Mouse (Mus musculus) limb, embryonic 12.5 days (tissue): ENCODE results near the gene Rpl7l1. TPM values are rescaled to one million over a fixed set of nuclear protein-coding genes. Genes with fewer than 3 reads are reported as not detected.
A peak's percentile ranks its signal among the peaks of the same experiment; 100 is the strongest.

Source experiments
- ATAC-seq: fragments of 200-750 bp; cut with Nextera tagmentation; 2 replicates; pipeline ENCODE4 v1.8.0; 2017; ENCODE audit warnings: low read depth, moderate TSS enrichment; ENCODE audit not compliant: insufficient number of reproducible peaks, insufficient read depth, low FRiP score, low TSS enrichment
- H3K27ac ChIP-seq: fragments of 300-500 bp; sonication (generic); 2 replicates; pipeline ENCODE4 v1.5.1; 2016; ENCODE audit warnings: mild to moderate bottlenecking, moderate library complexity
- H3K27me3 ChIP-seq: fragments of 300-500 bp; sonication (generic); 2 replicates; pipeline ENCODE4 v1.6.1; 2016; ENCODE audit warnings: mild to moderate bottlenecking, moderate library complexity
- H3K36me3 ChIP-seq: fragments of 300-500 bp; sonication (generic); 2 replicates; pipeline ENCODE4 v1.6.1; 2016; ENCODE audit warnings: mild to moderate bottlenecking, moderate library complexity
- H3K4me1 ChIP-seq: fragments of 300-500 bp; sonication (generic); replicated peaks from 2 replicates; pipeline ENCODE4 v1.6.1; 2016
- H3K4me2 ChIP-seq: fragments of 300-500 bp; sonication (generic); 2 replicates; pipeline ENCODE4 v1.6.1; 2016; ENCODE audit warnings: mild to moderate bottlenecking, moderate library complexity
- H3K4me3 ChIP-seq: fragments of 300-500 bp; sonication (generic); replicated peaks from 2 replicates; pipeline ENCODE4 v1.5.1; 2016; ENCODE audit warnings: mild to moderate bottlenecking
- H3K9ac ChIP-seq: fragments of 300-500 bp; sonication (generic); replicated peaks from 2 replicates; pipeline ENCODE4 v1.6.1; 2016; ENCODE audit warnings: mild to moderate bottlenecking, moderate library complexity
- H3K9me3 ChIP-seq: fragments of 300-500 bp; sonication (generic); 2 replicates; pipeline ENCODE4 v1.6.1; 2016; ENCODE audit warnings: mild to moderate bottlenecking, moderate library complexity
- WGBS: fragments of 180-500 bp; shearing (Covaris S2); methylation state at CpG from one replicate; pipeline ENCODE4 v1.1.7; 2016; 5-methylcytosine and 5-hydroxymethylcytosine counted together
- polyA plus RNA-seq: library from polyadenylated mRNA; unstranded; fragments of >200 nt; fragmentation: Nextera tagmentation; extraction: Ambion mirVana; gene quantifications from 2 replicates; pipeline ENCODE4 v1.2.1, GENCODE M21; 2016

Gene Rpl7l1
- polyA plus RNA-seq, 1 experiment from 2014 or later, result 210 TPM

DNA sequence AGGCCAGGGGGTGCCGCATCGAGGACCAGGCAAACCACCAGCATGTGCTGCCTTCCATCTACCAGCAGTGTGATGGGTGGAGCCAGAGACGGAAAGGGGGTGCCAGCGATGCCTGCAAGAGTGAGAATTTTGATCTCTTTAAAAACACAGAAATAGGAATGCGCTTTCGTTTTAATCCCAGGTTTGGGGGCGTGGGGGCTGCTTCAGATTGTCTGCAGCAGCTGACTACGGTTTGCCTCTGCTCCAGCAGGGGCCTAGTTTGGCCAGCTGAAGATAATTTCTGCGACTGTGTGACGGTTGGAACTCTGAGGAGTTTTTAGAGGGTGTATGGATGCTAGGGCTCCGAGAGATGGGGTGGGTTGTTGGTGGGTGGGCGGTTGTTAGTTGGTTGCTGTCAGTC lies 23.7 kb downstream of the Rpl7l1 start:
- no peak for ATAC-seq
- no peak overlapping the region for H3K27ac ChIP-seq
- no peaks in the 10 kb centered on the region for H3K9me3 ChIP-seq
- WGBS, result 82% methylated on average over 12 of the region's 12 CpGs
- H3K9ac ChIP-seq, result no peak overlapping the region
- H3K27me3 ChIP-seq, result no peaks in the 10 kb centered on the region
- H3K36me3 ChIP-seq, result no peaks in the 10 kb centered on the region
- H3K4me1 ChIP-seq, result peaks cover 8% of the 10 kb centered on the region
- no peak overlapping the region for H3K4me2 ChIP-seq
- no peak overlapping the region for H3K4me3 ChIP-seq

DNA sequence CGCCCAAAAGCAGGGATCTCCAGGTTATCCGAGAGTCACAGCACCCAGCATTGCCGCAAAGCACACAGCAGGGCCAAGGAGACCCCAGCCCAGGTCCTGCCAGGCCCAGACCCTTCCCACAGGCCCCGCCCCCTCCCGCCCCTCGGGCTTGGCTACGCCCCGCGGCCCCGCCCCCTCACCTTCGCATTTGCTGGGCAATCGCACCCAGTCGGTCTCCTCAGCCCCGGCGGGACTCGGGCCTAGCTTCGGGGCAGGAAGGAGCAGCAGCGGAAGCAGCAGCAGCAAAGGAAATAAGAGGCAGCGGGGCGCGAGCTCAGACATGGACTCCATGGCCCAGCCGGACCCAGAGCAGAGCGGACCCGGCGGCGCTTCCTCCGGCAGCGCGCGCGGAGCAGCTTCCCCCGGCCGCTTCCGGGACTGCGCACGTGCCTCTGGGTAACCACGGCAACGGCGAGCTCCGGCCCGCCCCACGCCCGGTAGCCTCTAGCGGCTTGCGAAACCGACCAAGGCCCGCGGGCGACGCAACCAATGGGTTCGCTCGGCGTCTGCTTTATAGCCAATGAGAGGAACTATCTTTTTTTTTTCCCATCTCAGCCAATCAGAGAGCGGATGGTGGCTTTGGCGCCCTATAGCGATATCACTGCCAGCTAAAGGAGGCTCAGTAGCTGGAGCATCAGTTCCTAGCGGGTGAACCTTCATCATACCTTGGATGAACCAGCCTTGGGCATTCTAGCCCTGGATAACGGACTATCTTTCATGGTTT lies 30.5 kb downstream of the Rpl7l1 start, which contains the start of gene Cnpy3:
Gene Cnpy3 (minus strand): TSS at position 421 of the 763 bp plus-strand sequence.
- WGBS, result under 1% methylated on average over 58 of the region's 58 CpGs
- Histone ChIP-seq H3K9ac (peak within 1 kb of the TSS; percentile 74), H3K4me3 (peak within 1 kb of the TSS; percentile 77), H3K36me3 (peaks cover 12% of the 10 kb centered on the region), H3K9me3 (no peaks in the 10 kb centered on the region), H3K27ac (peak within 1 kb of the TSS; percentile 92), H3K27me3 (no peaks in the 10 kb centered on the region), H3K4me2 (peak within 1 kb of the TSS; percentile 70), H3K4me1 (peaks cover 22% of the 10 kb centered on the region)
- ATAC-seq, result peak; percentile 94

DNA sequence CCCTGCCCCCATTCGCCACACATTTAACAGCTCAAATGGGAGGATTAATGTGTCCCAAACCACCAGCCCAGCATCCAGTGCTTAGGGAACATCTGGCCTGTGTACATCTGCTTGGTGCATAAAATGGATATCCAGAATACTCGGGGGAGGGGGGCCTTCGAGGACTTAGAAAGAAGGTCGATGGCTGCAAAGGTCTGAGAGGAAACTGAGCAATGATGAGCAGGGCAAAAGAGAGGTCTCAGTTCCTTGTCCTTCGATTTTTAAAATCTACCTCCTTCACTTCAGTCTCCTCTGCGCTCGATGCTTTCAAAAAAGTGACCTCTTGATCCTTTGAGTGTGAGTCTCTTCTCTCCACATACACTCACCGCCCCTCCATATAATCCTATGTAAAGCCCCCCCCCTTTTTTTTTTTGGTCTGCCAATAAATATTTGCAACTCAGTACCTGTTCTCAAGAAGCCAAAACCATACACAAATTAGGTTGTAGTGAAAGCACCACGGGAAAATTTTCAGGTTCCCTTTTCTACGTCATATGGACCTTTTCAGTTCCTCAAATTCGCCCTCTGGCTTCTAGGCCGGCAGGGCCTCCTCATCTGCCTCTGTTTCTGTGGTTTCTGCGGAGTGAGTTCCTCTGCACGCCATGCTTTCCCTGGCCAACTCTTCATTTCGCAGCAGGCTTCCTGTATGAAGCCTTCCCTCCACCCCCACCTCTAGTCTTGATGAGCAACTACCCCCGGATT lies 31.2 kb downstream of the Rpl7l1 start:
- Histone ChIP-seq H3K9me3 (no peaks in the 10 kb centered on the region), H3K4me1 (peaks cover 16% of the 10 kb centered on the region), H3K27me3 (no peaks in the 10 kb centered on the region), H3K27ac (peak overlapping the region; percentile 92), H3K4me3 (peak overlapping the region; percentile 77), H3K4me2 (peak overlapping the region; percentile 70), H3K36me3 (peaks cover 20% of the 10 kb centered on the region), H3K9ac (peak overlapping the region; percentile 74)
- no peak for ATAC-seq
- WGBS, result 22% methylated on average over 16 of the region's 16 CpGs

DNA sequence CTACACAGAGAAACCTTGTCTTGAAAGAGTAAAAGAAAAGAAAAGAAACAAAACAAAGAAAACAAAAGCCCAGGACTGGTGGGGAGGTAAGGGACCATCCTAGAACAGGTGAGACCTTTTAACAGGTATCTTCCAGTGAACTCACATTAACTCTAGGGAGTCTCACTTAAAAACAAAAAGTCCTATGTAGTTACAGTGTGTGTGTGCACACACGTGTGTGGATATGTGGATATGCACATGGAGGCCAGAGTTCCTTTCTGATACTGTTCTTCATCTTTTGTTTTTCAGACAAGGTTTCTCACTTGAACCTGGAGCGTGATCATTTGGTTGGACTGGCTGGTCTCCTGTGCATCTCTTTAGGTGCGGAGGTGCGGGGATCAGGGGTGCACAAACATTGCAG lies 31.9 kb downstream of the Rpl7l1 start:
- WGBS, result 76% methylated on average over 4 of the region's 4 CpGs
- peak overlapping the region; percentile 74; the same call in 1 of the 2 replicates for H3K9ac ChIP-seq
- peak overlapping the region; percentile 92 for H3K27ac ChIP-seq
- H3K27me3 ChIP-seq, result no peaks in the 10 kb centered on the region
- H3K4me2 ChIP-seq, result peak overlapping the region; percentile 70
- no peak for ATAC-seq
- peaks cover 26% of the 10 kb centered on the region for H3K36me3 ChIP-seq
- peak overlapping the region; percentile 77 for H3K4me3 ChIP-seq
- H3K9me3 ChIP-seq, result no peaks in the 10 kb centered on the region
- peaks cover 16% of the 10 kb centered on the region for H3K4me1 ChIP-seq

DNA sequence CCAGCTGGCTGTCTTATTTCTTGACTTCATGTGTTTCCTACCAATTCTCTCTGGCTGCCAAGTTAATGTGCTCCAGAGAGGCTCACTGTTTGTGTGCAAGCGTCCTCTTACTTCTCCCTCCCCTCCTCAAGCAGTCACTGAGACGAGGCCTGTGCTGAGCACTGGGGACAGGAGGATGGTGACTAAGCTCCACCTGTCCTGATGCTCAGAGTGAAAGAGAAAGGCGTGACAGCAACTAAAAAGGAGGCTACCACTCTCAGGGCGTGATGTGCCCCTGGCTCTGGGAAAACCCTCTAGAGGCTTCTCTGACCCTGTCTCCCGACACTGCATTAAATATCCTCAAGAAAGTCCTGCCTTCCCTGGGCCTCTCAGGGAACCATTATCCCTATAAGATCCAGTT lies 33.2 kb downstream of the Rpl7l1 start:
- Histone ChIP-seq H3K9me3 (no peaks in the 10 kb centered on the region), H3K27ac (no peak overlapping the region), H3K4me3 (no peak overlapping the region), H3K4me1 (peaks cover 16% of the 10 kb centered on the region), H3K9ac (no peak overlapping the region), H3K27me3 (no peaks in the 10 kb centered on the region), H3K4me2 (no peak overlapping the region), H3K36me3 (peaks cover 34% of the 10 kb centered on the region)
- no peak for ATAC-seq
- 91% methylated on average over 5 of the region's 5 CpGs for WGBS

DNA sequence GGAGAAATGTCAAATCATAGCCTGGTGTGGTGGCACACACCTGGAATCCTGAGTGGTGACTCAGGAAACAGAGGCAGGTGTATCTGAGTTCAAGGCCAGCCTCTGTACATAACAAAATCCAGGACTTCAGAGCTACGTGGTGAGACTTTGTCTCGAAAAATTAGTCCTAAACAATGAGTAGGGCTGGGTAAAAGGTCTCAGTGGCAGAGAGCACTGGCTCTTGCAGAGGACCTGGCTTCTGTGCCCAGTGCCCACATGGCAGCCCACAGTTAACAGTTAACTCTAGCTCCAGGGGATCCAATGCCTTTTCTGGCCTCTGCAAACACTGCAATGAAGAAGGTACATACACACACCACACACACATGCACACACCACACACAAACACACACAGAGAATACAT lies 34.7 kb downstream of the Rpl7l1 start:
- no peak overlapping the region for H3K4me2 ChIP-seq
- 95% methylated on average over 2 of the region's 2 CpGs for WGBS
- peaks cover 16% of the 10 kb centered on the region for H3K4me1 ChIP-seq
- no peak overlapping the region for H3K9ac ChIP-seq
- no peaks in the 10 kb centered on the region for H3K27me3 ChIP-seq
- H3K27ac ChIP-seq, result no peak overlapping the region
- no peak overlapping the region for H3K4me3 ChIP-seq
- ATAC-seq, result no peak
- peaks cover 48% of the 10 kb centered on the region for H3K36me3 ChIP-seq
- no peaks in the 10 kb centered on the region for H3K9me3 ChIP-seq

DNA sequence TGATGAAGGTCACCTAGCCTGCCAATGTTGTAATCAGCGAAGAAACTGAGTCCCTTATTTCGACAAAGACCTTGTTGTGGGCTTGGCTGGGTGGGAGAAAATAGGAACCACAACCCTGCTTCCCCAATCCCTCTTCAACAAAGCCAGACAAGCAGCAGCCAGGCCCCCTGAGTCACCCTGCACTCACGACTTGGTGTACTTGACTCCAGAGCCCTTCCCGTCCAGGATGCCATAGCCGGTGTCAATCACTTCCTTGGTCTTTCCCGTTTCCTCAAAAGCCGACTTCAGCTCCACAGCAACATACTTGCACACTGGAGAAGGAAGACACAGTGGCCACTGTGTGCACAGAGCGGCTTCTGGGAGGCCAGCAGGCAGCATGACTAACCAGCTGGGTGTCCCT lies 35.2 kb downstream of the Rpl7l1 start:
- H3K27ac ChIP-seq, result no peak overlapping the region; the same call in 1 of the 2 replicates
- H3K4me1 ChIP-seq, result peaks cover 11% of the 10 kb centered on the region
- H3K4me3 ChIP-seq, result no peak overlapping the region
- H3K27me3 ChIP-seq, result no peaks in the 10 kb centered on the region
- ATAC-seq, result no peak
- H3K4me2 ChIP-seq, result no peak overlapping the region
- WGBS, result 91% methylated on average over 8 of the region's 8 CpGs
- peaks cover 54% of the 10 kb centered on the region for H3K36me3 ChIP-seq
- H3K9me3 ChIP-seq, result no peaks in the 10 kb centered on the region
- no peak overlapping the region for H3K9ac ChIP-seq

DNA sequence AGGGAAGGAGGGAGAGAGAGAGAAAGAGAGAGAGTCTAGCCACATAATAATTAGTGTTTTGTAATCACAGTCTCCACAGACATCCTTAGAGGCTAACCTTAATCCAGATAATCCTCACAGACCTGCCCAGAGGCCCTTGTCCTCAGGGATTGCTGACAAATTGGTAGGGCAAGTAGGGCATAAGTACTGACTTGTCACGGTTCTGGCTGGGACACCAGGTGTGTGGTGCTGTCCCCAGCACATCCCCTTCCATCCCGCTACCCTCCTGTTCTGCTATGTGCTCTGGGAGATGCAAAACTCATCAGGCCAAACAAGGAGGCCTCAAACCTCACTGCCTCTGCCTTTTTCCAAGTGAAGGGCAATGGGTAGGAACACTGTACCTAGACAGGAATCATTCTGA lies 37.0 kb downstream of the Rpl7l1 start:
- peaks cover 2% of the 10 kb centered on the region for H3K4me1 ChIP-seq
- no peak overlapping the region for H3K27ac ChIP-seq
- H3K27me3 ChIP-seq, result no peaks in the 10 kb centered on the region
- H3K9me3 ChIP-seq, result no peaks in the 10 kb centered on the region
- WGBS, result 82% methylated on average over 2 of the region's 2 CpGs
- peaks cover 61% of the 10 kb centered on the region for H3K36me3 ChIP-seq
- H3K4me2 ChIP-seq, result no peak overlapping the region
- H3K9ac ChIP-seq, result no peak overlapping the region
- H3K4me3 ChIP-seq, result no peak overlapping the region
- no peak for ATAC-seq

DNA sequence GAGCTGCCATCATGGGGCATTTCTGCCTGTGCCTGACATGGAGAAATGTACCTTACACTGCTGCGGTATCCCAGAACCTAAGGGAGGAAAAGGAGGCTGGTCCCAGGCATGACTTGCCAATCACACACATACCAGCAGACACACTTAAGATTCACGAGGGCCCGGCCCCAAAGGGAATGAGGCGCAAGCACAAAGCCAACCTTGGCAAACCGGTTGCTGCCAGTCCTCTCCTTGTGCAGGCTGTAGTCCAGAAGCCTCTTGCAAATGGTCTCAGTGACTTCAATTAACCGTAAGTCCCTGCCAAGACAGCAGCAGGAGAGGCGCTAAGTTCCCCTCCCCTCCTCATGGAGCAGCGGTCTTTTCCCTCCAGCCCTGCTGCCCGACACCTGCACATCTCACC lies 39.5 kb downstream of the Rpl7l1 start:
- H3K27ac ChIP-seq, result no peak overlapping the region
- no peak overlapping the region for H3K4me2 ChIP-seq
- H3K4me1 ChIP-seq, result no peaks in the 10 kb centered on the region
- ATAC-seq, result no peak
- H3K9me3 ChIP-seq, result no peaks in the 10 kb centered on the region
- H3K9ac ChIP-seq, result no peak overlapping the region
- H3K36me3 ChIP-seq, result peaks cover 64% of the 10 kb centered on the region
- H3K27me3 ChIP-seq, result no peaks in the 10 kb centered on the region
- H3K4me3 ChIP-seq, result no peak overlapping the region
- 82% methylated on average over 9 of the region's 9 CpGs for WGBS

DNA sequence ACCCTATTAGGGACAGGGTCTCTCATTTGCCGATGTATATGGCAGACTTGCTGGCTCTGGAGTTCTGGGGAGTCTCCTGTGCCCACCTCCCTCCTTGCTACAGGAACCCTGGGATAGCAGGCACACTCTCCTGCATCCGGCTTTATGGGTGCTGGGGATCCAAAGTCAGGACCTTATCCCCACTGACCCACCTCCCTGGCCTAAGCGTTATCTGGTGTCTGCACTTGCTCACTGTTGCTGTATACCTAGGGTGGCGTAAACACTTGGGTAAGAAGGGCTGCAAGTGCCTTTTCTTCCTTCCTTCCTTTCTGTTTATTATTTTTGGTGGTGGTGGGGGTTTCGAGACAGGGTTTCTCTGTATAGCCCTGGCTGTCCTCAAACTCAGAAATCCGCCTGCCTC lies 41.2 kb downstream of the Rpl7l1 start:
- no peak for ATAC-seq
- H3K4me3 ChIP-seq, result no peak overlapping the region
- no peak overlapping the region for H3K4me2 ChIP-seq
- no peaks in the 10 kb centered on the region for H3K4me1 ChIP-seq
- peaks cover 63% of the 10 kb centered on the region for H3K36me3 ChIP-seq
- H3K27me3 ChIP-seq, result no peaks in the 10 kb centered on the region
- H3K9me3 ChIP-seq, result no peaks in the 10 kb centered on the region
- no peak overlapping the region for H3K27ac ChIP-seq
- 92% methylated on average over 6 of the region's 6 CpGs for WGBS
- no peak overlapping the region for H3K9ac ChIP-seq

DNA sequence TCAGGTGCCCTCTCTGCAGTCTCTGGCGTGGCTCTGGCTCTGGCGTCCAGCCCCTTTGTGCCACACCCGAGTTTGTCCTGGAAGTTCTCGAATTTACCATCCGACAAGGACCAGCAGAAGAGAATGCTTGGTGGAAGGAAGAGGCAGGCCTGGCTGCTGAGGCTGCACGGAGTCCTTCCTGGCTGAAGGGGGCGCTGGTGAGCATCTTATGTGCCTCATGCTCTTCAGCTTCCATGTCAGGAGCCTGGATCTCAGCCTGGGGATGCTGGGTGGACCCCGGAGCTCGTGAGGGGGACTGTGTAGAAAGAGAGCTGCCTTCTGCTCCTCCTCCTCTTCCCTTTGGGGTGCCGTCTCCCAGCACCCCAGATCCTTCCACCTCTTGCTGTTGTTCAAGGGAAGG lies 46.3 kb downstream of the Rpl7l1 start:
- 61% methylated on average over 10 of the region's 10 CpGs for WGBS
- no peak overlapping the region for H3K4me2 ChIP-seq
- no peak overlapping the region for H3K9ac ChIP-seq
- no peak overlapping the region for H3K27ac ChIP-seq
- H3K4me1 ChIP-seq, result no peaks in the 10 kb centered on the region
- H3K9me3 ChIP-seq, result no peaks in the 10 kb centered on the region
- H3K27me3 ChIP-seq, result no peaks in the 10 kb centered on the region
- ATAC-seq, result no peak
- H3K4me3 ChIP-seq, result no peak overlapping the region
- H3K36me3 ChIP-seq, result peaks cover 40% of the 10 kb centered on the region
